Mouse (Mus musculus) liver, adult (tissue): ENCODE measurements at regions not wholly inside any gene's neighbourhood (a gene's known extent, or its start where the extent isn't known, plus 50 kb on each side); places are given as distances from the start of the nearest gene placed in this dataset.

Experiments
- GATA4 ChIP-seq: IDR thresholded peaks from 2 replicates; pipeline ENCODE4 v1.6.1; 2014; ENCODE audit warnings: mild to moderate bottlenecking, low read length; ENCODE audit not compliant: insufficient replicate concordance

DNA sequence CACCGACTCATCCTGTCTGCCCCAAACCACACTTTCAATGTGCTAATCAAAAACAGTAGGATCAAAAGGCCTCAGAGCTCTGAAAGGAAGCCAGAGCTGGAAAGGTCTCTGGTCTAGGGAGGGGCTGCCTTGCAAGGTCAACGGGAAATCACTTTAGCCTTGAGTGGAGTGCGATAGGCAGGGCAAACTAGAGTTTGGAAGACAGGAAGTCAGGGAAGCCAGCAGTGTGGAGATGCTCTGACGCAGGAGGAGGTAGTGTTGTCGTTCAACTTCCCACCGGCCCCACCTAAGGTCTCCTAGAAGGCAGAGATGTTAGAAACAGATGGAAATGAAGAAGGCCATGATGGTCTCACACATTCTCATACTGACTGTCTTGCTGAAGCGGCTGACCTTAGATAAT is 52.0 kb upstream of the Trp53i11 start:
- TF ChIP-seq GATA4, result peak; percentile 93

DNA sequence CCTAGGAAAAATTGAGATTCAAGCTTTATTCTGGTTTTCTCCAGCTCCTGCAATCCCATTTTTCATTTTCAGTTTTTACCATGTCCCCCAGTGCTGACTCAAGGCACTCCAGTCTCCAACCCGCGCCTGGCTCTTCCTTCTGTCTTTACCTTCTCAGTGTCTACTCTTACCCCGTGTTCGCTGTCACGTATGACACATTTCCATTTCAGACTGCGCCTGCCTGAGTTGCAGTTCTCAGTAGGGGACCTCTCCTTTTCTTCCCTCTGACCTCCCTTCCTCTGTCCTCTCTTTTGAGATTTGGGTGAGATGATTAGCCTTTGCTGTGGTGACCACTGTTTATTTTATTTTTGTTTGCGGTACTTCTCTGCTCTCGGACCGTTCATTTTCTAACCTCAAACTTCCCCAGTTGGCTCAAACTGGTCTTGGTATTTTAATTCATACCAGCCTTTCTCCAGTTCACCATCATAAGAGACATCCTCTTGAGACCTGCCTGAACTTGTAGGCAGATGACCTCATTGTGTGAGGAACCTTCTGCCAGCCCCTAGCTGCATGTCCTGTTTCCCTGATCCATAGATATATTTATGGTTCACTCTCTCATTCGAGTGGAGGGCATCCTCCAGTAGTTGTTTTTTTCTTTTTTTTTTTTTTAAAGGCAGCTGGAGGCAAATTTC is 53.9 kb upstream of the Trp53i11 start:
- TF ChIP-seq GATA4, result no peak

DNA sequence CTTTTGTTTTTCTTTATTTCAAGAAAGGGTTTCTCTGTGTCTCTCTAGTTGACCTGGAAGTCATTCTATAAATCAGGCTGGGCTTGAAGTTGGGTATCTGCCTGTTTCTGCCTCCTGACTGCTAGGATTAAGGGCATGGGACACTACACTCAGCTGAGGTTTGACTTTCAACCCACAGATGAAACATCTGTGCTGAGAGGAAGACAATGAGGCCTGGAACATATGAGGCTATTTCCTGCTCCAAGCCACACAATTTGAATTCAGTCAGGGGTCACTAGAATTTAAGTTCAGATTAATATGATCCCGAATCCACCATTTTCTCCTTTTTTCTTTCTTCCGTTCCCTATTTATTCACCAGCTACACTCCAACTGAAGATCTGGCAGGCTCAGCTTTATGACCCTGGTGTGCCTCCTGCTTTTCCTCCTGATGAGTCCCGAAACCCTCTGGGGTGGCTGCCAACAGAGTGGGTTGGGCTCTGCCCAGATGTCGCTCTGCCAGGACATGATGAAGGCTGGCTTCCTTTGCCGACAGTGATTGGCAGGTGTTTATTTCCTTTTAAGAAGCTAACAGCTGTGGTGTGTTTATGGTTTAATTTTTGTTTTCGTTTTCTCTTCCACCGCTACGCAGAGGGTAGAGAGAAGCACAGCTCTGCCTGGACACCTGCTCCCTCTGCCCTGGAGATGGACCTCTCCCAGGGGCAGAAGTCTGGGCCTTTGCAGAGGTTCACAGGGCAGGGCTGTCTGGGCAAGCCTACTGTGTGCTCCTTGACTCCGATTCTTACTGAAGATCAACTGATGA is 55.3 kb upstream of the Trp53i11 start:
- no peak for TF ChIP-seq GATA4

GRCm38 (mm10) chr2:93131236-93131635 is 56.1 kb upstream of the Trp53i11 start:
- no peak for TF ChIP-seq GATA4

- no peak for TF ChIP-seq GATA4
Observed at GRCm38 (mm10) chr2:93129176-93129575, 58.2 kb upstream of the Trp53i11 start.

DNA sequence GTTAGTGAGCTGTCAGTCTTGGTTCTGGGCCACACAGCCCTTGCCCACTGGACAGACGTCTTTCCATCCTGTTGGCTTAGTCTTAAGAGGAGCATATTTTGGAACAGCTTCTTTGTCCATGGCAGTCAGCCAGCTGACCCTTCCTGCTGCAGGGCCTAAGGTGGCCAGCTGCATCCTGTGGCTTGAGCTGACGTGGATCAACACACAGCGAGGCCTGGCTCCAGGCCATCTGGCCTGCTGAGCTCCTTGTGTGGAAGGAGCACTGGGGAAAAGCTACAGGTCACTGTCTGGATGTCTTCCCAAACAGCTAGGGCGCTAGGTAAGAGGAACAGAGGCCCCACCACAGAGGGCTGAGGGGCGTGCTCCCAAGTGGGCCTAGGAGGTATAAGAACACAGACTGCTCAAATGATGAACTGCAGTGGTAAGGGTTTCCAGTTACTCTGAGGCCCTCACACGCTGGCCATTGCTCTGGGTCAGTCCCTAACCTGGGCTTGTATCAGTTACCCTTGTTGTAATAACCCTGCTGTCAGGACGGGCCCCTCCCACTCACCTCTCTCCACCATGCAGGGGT is 60.7 kb upstream of the Trp53i11 start:
- no peak for TF ChIP-seq GATA4

- no peak for TF ChIP-seq GATA4
Observed at GRCm38 (mm10) chr2:93126112-93126511, 61.2 kb upstream of the Trp53i11 start.

GRCm38 (mm10) chr2:93124866-93125467 is 62.4 kb upstream of the Trp53i11 start:
- TF ChIP-seq GATA4, result no peak

DNA sequence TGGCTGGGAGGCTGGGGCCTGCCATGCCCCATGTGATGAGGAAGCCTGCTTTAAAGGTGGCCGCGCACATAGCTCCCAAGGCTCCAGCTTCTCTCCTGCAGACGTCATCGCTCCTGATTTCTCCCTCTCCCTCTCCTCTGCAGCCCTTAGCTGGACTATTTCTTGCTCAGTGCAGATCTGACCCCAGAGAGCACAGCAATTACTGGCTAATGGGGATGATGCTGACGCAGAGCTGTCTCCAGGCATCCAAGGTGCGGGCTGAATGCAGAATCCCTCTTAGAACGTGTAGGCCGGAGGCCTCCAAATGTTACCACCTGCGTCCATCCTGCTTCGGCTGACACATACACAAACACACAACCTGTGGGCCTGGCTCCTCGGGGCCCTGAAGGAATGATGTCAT is 63.5 kb upstream of the Trp53i11 start:
- no peak for TF ChIP-seq GATA4

- no peak for TF ChIP-seq GATA4
Observed at GRCm38 (mm10) chr2:93120386-93120785, 67.0 kb upstream of the Trp53i11 start.

GRCm38 (mm10) chr2:93119001-93119400 is 68.3 kb upstream of the Trp53i11 start:
- TF ChIP-seq GATA4, result no peak

GRCm38 (mm10) chr2:93115303-93115702 is 69.3 kb upstream of the Prdm11 start:
- TF ChIP-seq GATA4, result no peak

DNA sequence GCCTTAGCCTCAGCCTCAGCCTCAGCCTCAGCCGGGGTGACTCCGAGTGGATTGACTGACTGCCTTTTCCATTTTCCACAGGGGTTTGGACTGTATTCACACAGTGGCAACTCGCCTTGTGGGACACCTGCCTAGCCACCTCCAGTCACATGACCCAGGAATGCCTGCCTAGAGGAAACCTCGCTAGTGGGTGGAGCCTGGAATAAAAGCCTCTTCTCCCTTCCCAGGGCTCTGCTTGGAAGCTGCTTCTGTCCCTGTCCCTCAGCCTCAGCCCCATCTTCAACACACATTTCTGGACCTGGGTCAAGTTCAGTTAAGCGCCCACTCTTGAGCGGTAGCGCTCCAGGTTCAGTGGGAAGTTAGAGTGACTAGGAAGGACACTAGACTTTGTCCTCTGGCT is 68.0 kb upstream of the Prdm11 start:
- no peak for TF ChIP-seq GATA4

- TF ChIP-seq GATA4, result no peak
Observed at GRCm38 (mm10) chr2:93112320-93112719, 66.4 kb upstream of the Prdm11 start.

DNA sequence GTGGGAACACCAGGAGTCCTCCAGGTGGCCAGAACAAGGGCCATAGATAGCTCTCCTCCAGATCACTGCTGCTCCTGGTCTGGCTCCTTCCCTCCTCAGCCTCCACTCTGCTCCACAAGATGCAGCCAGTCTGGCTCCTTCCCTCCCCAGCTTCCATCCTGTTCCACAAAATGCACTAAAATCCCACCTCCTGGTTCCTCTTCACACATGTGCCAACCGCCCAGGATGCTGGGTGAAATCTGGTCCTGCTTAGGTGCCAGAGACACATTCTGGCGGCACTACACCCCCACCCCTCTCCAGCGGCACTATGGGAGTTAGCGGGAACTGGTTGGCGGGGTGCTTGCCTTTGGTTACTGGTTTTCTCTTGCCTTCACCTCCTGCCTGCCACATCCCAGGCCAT is 64.9 kb upstream of the Prdm11 start:
- TF ChIP-seq GATA4, result no peak

DNA sequence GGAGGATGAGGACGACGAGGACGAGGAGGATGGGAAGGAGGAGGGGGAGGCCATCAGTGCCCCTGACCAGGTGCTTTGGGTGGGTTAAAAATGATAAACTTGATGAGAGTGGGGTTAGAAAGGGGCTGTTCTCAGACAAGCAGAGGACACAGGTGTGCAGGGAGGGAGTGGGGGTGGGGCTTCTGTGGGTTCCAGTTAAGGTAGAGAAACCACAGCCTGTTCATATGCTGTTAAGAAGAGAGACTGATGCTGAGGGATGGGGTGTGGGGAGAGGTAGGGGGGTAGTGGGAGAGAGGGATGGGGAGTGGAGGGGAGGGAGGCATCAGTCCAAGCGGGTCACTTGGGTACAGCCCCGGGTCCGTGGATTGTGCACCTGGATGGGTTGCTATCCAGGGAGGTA is 60.6 kb upstream of the Prdm11 start:
- TF ChIP-seq GATA4, result no peak

DNA sequence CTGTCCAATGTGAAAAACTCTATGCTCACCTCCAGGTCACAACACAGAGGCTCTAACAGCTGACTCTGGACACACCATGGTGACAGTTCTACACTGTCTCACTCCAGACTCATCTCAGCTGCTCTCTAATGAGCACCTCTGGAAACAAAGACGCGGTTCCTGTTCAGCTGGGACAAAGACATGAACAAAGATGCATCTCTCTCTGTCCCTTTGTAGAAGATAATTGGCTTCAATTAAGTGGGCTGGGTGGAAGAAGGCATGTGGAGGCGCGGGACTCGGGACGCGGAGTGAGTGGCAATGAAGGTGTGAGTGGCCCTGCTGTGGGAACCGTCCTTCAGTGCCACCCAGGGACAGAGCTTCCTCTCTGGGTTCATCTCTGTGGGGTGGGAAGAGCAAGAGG is 56.0 kb upstream of the Prdm11 start:
- no peak for TF ChIP-seq GATA4

GRCm38 (mm10) chr2:93099780-93100179 is 53.8 kb upstream of the Prdm11 start:
- no peak for TF ChIP-seq GATA4
